Mouse (Mus musculus): ENCODE measurements at regions not wholly inside any gene's neighbourhood (a gene's known extent, or its start where the extent isn't known, plus 50 kb on each side); places are given as distances from the start of the nearest gene placed in this dataset.
"Not testable (repeated sequence)": the region's sequence is repeated elsewhere in the genome, so short reads cannot be mapped to it uniquely, and the experiment has no call there.

DNA sequence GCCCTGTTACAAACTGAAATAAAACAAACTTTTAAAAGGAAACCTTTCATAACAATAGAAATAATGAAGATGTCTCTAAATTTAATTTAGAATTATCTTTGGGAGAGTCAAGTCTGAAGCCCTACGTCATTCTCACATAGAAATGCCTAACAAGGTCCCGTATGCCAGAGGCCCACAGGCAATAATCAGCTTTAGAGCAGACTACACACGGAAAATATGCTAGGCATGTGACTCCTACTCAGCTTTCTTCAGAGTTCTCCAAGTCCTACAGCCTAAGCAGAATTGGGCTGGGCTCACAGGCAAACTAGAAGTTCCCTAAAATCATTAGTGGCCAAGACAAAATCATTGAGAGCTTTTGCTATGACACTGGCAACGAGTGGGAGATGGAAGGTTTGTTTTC lies 176.9 kb upstream of the Gap43 start:
- 54% methylated on average over 4 of the region's 4 CpGs for WGBS (ENCODE audit: insufficient replicate concordance)
- H3K4me1 ChIP-seq (ENCODE audit: control insufficient read depth, low read depth, low read length): no peaks in the 10 kb centered on the region
- no peak for ATAC-seq (ENCODE audit: low read depth)
- H3K4me2 ChIP-seq (ENCODE audit: low read depth, low read length): no peak overlapping the region
- no peak overlapping the region for H3K4me3 ChIP-seq (ENCODE audit: low read depth, low read length)
- no peaks in the 10 kb centered on the region for H3K27me3 ChIP-seq (ENCODE audit: control insufficient read depth, insufficient read depth, low read depth, low read length)
- H3K9me3 ChIP-seq (replicated peaks; ENCODE audit: control insufficient read depth, low read length): no peaks in the 10 kb centered on the region
- H3K27ac ChIP-seq (ENCODE audit: low read length): no peak overlapping the region
- no peaks in the 10 kb centered on the region for H3K36me3 ChIP-seq (ENCODE audit: control insufficient read depth, insufficient read depth)
- H3K9ac ChIP-seq (ENCODE audit: low read depth, low read length): no peak overlapping the region

DNA sequence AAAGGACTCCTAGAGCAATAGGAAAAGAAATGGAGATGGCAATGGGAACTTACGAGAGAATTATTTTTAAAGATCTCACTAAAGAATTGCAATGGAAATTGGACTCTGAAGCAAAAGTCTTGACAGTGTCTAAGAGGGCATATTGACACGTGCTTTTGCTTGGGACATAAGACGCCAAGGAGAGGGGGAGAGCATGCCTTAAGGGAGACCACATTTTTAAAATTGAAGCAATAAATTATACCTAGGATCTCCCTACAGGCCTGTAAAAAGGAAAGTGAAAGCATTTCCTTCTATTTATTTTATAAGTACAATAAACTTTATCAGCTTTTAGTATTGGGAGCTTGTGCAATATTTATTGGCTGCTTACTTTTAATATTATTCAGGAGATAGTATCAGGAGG lies 175.5 kb upstream of the Gap43 start:
- WGBS (ENCODE audit: insufficient replicate concordance): 56% methylated on average over 3 of the region's 3 CpGs
- no peaks in the 10 kb centered on the region for H3K9me3 ChIP-seq (replicated peaks; ENCODE audit: control insufficient read depth, low read length)

DNA sequence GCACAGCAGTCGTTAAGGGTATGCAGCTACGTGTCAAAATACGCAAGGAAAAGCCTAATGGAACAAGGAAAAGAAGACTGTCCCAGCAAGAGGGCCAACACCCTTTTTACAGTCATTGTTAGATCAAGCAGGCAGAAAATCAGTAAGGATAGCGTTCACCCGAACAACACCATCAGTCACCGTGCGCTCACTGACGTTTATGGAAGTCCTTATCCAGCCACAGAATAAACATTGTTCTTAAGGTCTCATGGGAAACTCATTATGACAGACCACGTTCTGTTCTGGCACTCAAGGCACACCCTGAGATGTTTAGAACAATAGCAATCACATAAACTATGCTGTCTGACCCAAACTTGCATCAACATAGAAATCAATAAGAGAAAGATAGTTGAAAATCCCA lies 164.7 kb upstream of the Gap43 start:
- 43% methylated on average over 9 of the region's 9 CpGs for WGBS (ENCODE audit: insufficient replicate concordance)
- no peak for ATAC-seq (ENCODE audit: low read depth)

More for the DNA sequence above, 175.5 kb upstream of the Gap43 start:
- Histone ChIP-seq H3K27me3 (ENCODE audit: control insufficient read depth, insufficient read depth, low read depth, low read length) (no peaks in the 10 kb centered on the region), H3K4me3 (ENCODE audit: low read depth, low read length) (no peak overlapping the region), H3K36me3 (ENCODE audit: control insufficient read depth, insufficient read depth) (no peaks in the 10 kb centered on the region), H3K27ac (ENCODE audit: low read length) (no peak overlapping the region), H3K9ac (ENCODE audit: low read depth, low read length) (no peak overlapping the region), H3K4me2 (ENCODE audit: low read depth, low read length) (no peak overlapping the region), H3K4me1 (ENCODE audit: control insufficient read depth, low read depth, low read length) (no peaks in the 10 kb centered on the region)
- ATAC-seq (ENCODE audit: low read depth): no peak

DNA sequence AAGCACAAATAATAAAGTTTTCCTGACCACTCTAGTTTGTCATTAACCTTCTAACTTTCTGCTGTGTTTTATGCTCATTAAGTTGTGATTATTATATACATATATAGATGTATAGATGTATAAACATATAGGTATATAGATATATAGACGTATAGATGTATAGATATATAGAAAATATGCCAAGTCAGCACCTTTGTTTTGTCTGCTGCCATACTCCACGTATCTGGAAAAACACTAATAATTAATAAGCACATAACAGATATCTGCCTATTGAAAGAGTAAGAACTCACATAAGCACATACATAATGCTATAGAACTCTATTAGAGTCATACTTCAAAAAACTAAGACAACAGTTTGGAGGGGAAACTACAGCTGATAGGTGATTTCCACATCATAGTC lies 161.3 kb upstream of the Gap43 start:
- no peak overlapping the region for H3K27ac ChIP-seq (ENCODE audit: low read length)
- H3K9me3 ChIP-seq (replicated peaks; ENCODE audit: control insufficient read depth, low read length): no peaks in the 10 kb centered on the region
- H3K4me3 ChIP-seq (ENCODE audit: low read depth, low read length): no peak overlapping the region
- H3K36me3 ChIP-seq (ENCODE audit: control insufficient read depth, insufficient read depth): no peaks in the 10 kb centered on the region
- no peak overlapping the region for H3K4me2 ChIP-seq (ENCODE audit: low read depth, low read length)
- no peaks in the 10 kb centered on the region for H3K27me3 ChIP-seq (ENCODE audit: control insufficient read depth, insufficient read depth, low read depth, low read length)
- H3K9ac ChIP-seq (ENCODE audit: low read depth, low read length): no peak overlapping the region
- WGBS (ENCODE audit: insufficient replicate concordance): 56% methylated on average over 2 of the region's 2 CpGs
- ATAC-seq (ENCODE audit: low read depth): no peak
- H3K4me1 ChIP-seq (ENCODE audit: control insufficient read depth, low read depth, low read length): no peaks in the 10 kb centered on the region

More for the DNA sequence above, 164.7 kb upstream of the Gap43 start:
- Histone ChIP-seq H3K4me2 (ENCODE audit: low read depth, low read length) (no peak overlapping the region), H3K27me3 (ENCODE audit: control insufficient read depth, insufficient read depth, low read depth, low read length) (no peaks in the 10 kb centered on the region), H3K27ac (ENCODE audit: low read length) (no peak overlapping the region), H3K36me3 (ENCODE audit: control insufficient read depth, insufficient read depth) (no peaks in the 10 kb centered on the region), H3K9me3 (replicated peaks; ENCODE audit: control insufficient read depth, low read length) (no peaks in the 10 kb centered on the region), H3K4me1 (ENCODE audit: control insufficient read depth, low read depth, low read length) (no peaks in the 10 kb centered on the region), H3K4me3 (ENCODE audit: low read depth, low read length) (no peak overlapping the region), H3K9ac (ENCODE audit: low read depth, low read length) (no peak overlapping the region)

DNA sequence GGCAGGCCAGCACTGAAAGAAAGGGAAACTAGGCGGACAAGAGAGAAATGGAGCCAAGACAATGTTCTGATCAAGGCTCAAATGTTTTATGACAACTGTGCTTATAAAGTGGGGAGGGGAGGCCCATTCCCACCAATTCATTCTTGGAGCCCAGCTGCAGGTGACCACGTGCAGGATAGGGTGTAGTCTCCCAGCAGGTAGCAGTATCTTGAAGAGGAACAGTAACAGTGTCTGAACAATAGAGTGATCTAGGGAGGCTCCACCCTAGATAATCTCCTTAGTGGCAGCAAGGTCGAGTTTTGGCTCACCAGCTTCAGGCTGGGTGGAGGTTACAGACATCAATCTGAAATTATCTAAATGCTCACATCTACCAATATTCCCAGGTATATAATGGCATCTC lies 160.7 kb upstream of the Gap43 start:
- not testable (repeated sequence) for H3K9ac ChIP-seq (ENCODE audit: low read depth, low read length); H3K4me3 ChIP-seq (ENCODE audit: low read depth, low read length); H3K9me3 ChIP-seq (replicated peaks; ENCODE audit: control insufficient read depth, low read length); H3K27ac ChIP-seq (ENCODE audit: low read length); H3K27me3 ChIP-seq (ENCODE audit: control insufficient read depth, insufficient read depth, low read depth, low read length); ATAC-seq (ENCODE audit: low read depth); H3K4me2 ChIP-seq (ENCODE audit: low read depth, low read length); H3K36me3 ChIP-seq (ENCODE audit: control insufficient read depth, insufficient read depth); H3K4me1 ChIP-seq (ENCODE audit: control insufficient read depth, low read depth, low read length)
- WGBS (ENCODE audit: insufficient replicate concordance): 30% methylated on average over 3 of the region's 3 CpGs

DNA sequence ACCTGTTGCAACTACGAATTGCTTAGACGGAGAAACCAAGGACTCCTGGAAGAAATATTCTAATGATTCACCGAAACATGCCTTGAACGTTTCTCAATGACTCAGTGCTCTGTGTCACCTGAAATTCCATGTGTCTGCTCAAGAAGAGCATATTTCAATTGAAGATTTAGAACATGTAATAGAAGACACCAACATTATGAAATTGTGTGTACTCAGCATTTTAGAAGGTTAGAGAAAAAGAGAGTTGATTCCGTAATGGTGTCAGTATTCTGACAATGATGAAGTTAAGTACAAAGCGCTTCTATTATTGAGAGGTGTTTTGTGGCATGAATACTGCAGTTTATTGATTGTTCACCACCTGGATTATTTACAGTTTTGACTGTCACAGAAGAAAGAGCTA lies 159.1 kb upstream of the Gap43 start:
- H3K4me2 ChIP-seq (ENCODE audit: low read depth, low read length): no peak overlapping the region
- H3K4me1 ChIP-seq (ENCODE audit: control insufficient read depth, low read depth, low read length): no peaks in the 10 kb centered on the region
- H3K27me3 ChIP-seq (ENCODE audit: control insufficient read depth, insufficient read depth, low read depth, low read length): no peaks in the 10 kb centered on the region
- no peak overlapping the region for H3K4me3 ChIP-seq (ENCODE audit: low read depth, low read length)
- 79% methylated on average over 6 of the region's 6 CpGs for WGBS (ENCODE audit: insufficient replicate concordance)
- H3K27ac ChIP-seq (ENCODE audit: low read length): no peak overlapping the region
- no peaks in the 10 kb centered on the region for H3K9me3 ChIP-seq (replicated peaks; ENCODE audit: control insufficient read depth, low read length)
- H3K9ac ChIP-seq (ENCODE audit: low read depth, low read length): no peak overlapping the region
- ATAC-seq (ENCODE audit: low read depth): no peak
- H3K36me3 ChIP-seq (ENCODE audit: control insufficient read depth, insufficient read depth): no peaks in the 10 kb centered on the region

DNA sequence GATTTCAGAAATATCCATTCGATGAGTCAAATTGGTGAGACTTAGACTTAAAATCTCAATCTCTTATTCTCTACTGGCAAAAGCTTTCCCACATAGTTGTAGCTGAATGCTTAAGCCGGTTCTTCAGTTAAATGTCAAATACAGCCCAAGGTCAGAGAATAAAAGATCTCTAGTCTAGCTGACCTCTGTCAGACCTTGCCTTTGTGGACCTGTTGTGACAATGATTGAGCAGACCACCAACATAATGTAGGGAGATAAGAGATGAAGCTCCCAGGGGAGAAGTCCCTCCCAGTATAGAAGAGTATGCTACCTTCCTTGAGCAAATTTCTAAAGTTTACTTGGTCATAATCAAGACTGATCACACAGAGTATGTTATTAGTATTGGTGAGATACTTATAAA lies 157.9 kb upstream of the Gap43 start:
- no peak for ATAC-seq (ENCODE audit: low read depth)
- Histone ChIP-seq H3K36me3 (ENCODE audit: control insufficient read depth, insufficient read depth) (no peaks in the 10 kb centered on the region), H3K4me2 (ENCODE audit: low read depth, low read length) (no peak overlapping the region), H3K9ac (ENCODE audit: low read depth, low read length) (no peak overlapping the region), H3K4me1 (ENCODE audit: control insufficient read depth, low read depth, low read length) (no peaks in the 10 kb centered on the region), H3K27ac (ENCODE audit: low read length) (no peak overlapping the region), H3K9me3 (replicated peaks; ENCODE audit: control insufficient read depth, low read length) (no peaks in the 10 kb centered on the region), H3K4me3 (ENCODE audit: low read depth, low read length) (no peak overlapping the region), H3K27me3 (ENCODE audit: control insufficient read depth, insufficient read depth, low read depth, low read length) (no peaks in the 10 kb centered on the region)
- 48% methylated on average over 2 of the region's 2 CpGs for WGBS (ENCODE audit: insufficient replicate concordance)

DNA sequence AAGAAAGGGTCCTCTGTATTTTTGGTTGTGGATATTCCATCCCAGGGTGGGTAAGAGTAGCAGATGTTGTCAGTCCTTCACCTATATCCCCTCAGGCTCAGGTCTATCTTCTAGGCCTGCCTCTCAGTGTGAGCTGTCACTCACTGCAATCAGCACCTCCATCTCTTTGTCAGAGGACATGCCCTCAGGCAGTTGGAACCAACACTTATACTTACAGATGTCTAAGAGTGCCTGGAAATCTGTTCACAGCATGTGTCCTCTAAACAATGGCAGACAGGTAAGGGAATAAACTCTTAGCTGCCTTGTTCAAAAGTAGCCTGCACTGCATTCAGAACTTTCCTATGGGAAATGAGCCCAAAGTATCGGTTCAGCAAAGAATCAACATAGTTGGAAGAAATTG lies 153.1 kb upstream of the Gap43 start:
- Histone ChIP-seq H3K9me3 (replicated peaks; ENCODE audit: control insufficient read depth, low read length) (no peaks in the 10 kb centered on the region), H3K27ac (ENCODE audit: low read length) (no peak overlapping the region), H3K36me3 (ENCODE audit: control insufficient read depth, insufficient read depth) (no peaks in the 10 kb centered on the region), H3K4me1 (ENCODE audit: control insufficient read depth, low read depth, low read length) (no peaks in the 10 kb centered on the region), H3K4me3 (ENCODE audit: low read depth, low read length) (no peak overlapping the region), H3K4me2 (ENCODE audit: low read depth, low read length) (no peak overlapping the region), H3K27me3 (ENCODE audit: control insufficient read depth, insufficient read depth, low read depth, low read length) (no peaks in the 10 kb centered on the region), H3K9ac (ENCODE audit: low read depth, low read length) (no peak overlapping the region)
- 56% methylated on average over 1 of the region's 1 CpGs for WGBS (ENCODE audit: insufficient replicate concordance)
- ATAC-seq (ENCODE audit: low read depth): no peak

DNA sequence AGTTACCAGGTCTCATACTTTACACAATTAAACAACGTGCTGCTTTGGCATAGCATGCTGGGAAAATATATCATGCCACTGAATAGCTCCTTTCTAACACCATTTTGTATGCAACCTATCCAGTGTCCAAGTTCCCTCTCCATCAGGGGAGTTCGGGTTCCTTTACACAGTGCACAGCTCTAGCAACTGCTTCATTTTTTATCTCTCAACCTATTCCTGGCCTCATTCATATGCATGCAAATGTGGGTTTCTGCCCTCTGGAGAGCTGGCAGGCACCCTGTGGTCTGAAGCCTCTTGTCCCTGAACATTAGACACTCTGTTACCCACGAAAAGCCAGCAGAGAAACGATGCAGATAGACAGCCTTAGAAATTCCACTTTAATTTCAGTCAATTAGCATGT lies 148.3 kb upstream of the Gap43 start:
- no peak for ATAC-seq (ENCODE audit: low read depth)
- 45% methylated on average over 4 of the region's 4 CpGs for WGBS (ENCODE audit: insufficient replicate concordance)
- no peaks in the 10 kb centered on the region for H3K9me3 ChIP-seq (replicated peaks; ENCODE audit: control insufficient read depth, low read length)
- no peak overlapping the region for H3K4me3 ChIP-seq (ENCODE audit: low read depth, low read length)
- no peaks in the 10 kb centered on the region for H3K36me3 ChIP-seq (ENCODE audit: control insufficient read depth, insufficient read depth)
- H3K27me3 ChIP-seq (ENCODE audit: control insufficient read depth, insufficient read depth, low read depth, low read length): no peaks in the 10 kb centered on the region
- no peak overlapping the region for H3K4me2 ChIP-seq (ENCODE audit: low read depth, low read length)
- no peak overlapping the region for H3K9ac ChIP-seq (ENCODE audit: low read depth, low read length)
- H3K27ac ChIP-seq (ENCODE audit: low read length): no peak overlapping the region
- H3K4me1 ChIP-seq (ENCODE audit: control insufficient read depth, low read depth, low read length): no peaks in the 10 kb centered on the region

DNA sequence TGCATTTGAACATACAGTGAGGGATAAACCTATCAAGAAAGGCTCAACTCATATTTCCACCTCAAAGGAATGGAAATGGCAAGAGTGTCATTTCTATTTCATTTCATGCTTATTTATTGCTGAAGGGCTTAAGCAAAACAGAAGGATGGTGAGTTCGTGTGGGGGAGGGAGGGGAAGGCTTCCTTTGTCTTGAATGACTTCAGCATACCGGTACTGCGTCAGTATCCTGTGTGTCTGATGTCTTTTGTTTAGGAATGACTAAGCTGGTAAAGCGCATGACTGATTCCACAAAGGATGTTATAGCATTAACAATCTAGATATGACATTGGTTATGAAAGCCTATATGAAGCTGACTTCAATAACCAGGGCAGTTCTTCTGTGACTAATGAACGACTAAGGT lies 139.5 kb upstream of the Gap43 start:
- Histone ChIP-seq H3K4me2 (ENCODE audit: low read depth, low read length) (no peak overlapping the region), H3K4me3 (ENCODE audit: low read depth, low read length) (no peak overlapping the region), H3K36me3 (ENCODE audit: control insufficient read depth, insufficient read depth) (no peaks in the 10 kb centered on the region), H3K9ac (ENCODE audit: low read depth, low read length) (no peak overlapping the region), H3K4me1 (ENCODE audit: control insufficient read depth, low read depth, low read length) (no peaks in the 10 kb centered on the region), H3K9me3 (replicated peaks; ENCODE audit: control insufficient read depth, low read length) (no peaks in the 10 kb centered on the region), H3K27ac (ENCODE audit: low read length) (no peak overlapping the region), H3K27me3 (ENCODE audit: control insufficient read depth, insufficient read depth, low read depth, low read length) (no peaks in the 10 kb centered on the region)
- no peak for ATAC-seq (ENCODE audit: low read depth)
- 50% methylated on average over 5 of the region's 5 CpGs for WGBS (ENCODE audit: insufficient replicate concordance)
